Mouse (Mus musculus) liver (tissue): Measurements from ENCODE around the gene Gzf1.
A peak's percentile ranks its signal among the peaks of the same experiment; 100 is the strongest.

Experiments used
- DNase-seq: peaks from one replicate; pipeline ENCODE4 v3.0.0-alpha.2; 2020; ENCODE audit warnings: mixed read lengths

The Gzf1 gene

GRCm38 (mm10) chr2:148680775-148681291, at the start of gene Gzf1:
TSS of gene Gzf1 (plus strand) at chr2:148681023.
- DNase-seq = peak; percentile 99

- DNase-seq = no peak
These were observed 49.2 kb upstream of the Gzf1 start for GRCm38 (mm10) chr2:148631602-148632001.

- DNase-seq = no peak
These were observed 46.4 kb upstream of the Gzf1 start for GRCm38 (mm10) chr2:148634466-148634865.

GRCm38 (mm10) chr2:148642610-148643370, 38.0 kb upstream of the Gzf1 start:
- no peak for DNase-seq

- DNase-seq = no peak
These were observed 36.3 kb upstream of the Gzf1 start for GRCm38 (mm10) chr2:148644421-148645000.

- no peak for DNase-seq
These were observed 30.1 kb upstream of the Gzf1 start for GRCm38 (mm10) chr2:148650587-148651357.

- peak; percentile 42 for DNase-seq
These were observed 25.9 kb upstream of the Gzf1 start for GRCm38 (mm10) chr2:148654961-148655360.

GRCm38 (mm10) chr2:148663458-148663857, 17.4 kb upstream of the Gzf1 start:
- no peak for DNase-seq

GRCm38 (mm10) chr2:148672199-148673096, 8.4 kb upstream of the Gzf1 start, which contains the start of gene Nxt1:
TSS of gene Nxt1 (plus strand) at chr2:148672601.
- DNase-seq = peak; percentile 98

- peak; percentile 73 for DNase-seq
These were observed 3.0 kb upstream of the Gzf1 start for GRCm38 (mm10) chr2:148677801-148678200.

- DNase-seq = peak; percentile 54
These were observed 1.5 kb upstream of the Gzf1 start for GRCm38 (mm10) chr2:148679346-148679745.

GRCm38 (mm10) chr2:148681461-148681891, 653 bp downstream of the Gzf1 start:
- peak; percentile 65 for DNase-seq

GRCm38 (mm10) chr2:148683031-148683430, 2.2 kb downstream of the Gzf1 start:
- DNase-seq = no peak

GRCm38 (mm10) chr2:148684972-148685371, 4.1 kb downstream of the Gzf1 start:
- DNase-seq = no peak

- DNase-seq = no peak
These were observed 4.9 kb downstream of the Gzf1 start for GRCm38 (mm10) chr2:148685709-148686108.

- DNase-seq = no peak
These were observed 6.0 kb downstream of the Gzf1 start for GRCm38 (mm10) chr2:148686862-148687261.

GRCm38 (mm10) chr2:148687971-148688370, 7.1 kb downstream of the Gzf1 start:
- no peak for DNase-seq

GRCm38 (mm10) chr2:148689444-148690140, 8.8 kb downstream of the Gzf1 start:
- DNase-seq = no peak

GRCm38 (mm10) chr2:148690291-148690690, 9.5 kb downstream of the Gzf1 start:
- no peak for DNase-seq

- DNase-seq = no peak
These were observed 10.0 kb downstream of the Gzf1 start for GRCm38 (mm10) chr2:148690781-148691180.

- no peak for DNase-seq
These were observed 17.7 kb downstream of the Gzf1 start for GRCm38 (mm10) chr2:148698571-148698970.
